Mouse (Mus musculus) heart, embryonic 13.5 days (tissue): ENCODE results near the gene Col13a1. TPM values are rescaled to one million over a fixed set of nuclear protein-coding genes. Genes with fewer than 3 reads are reported as not detected.

Experiments used
- ATAC-seq: fragments of 200-750 bp; cut with Nextera tagmentation; 2 replicates; pipeline ENCODE4 v1.8.0; 2017; ENCODE audit warnings: moderate TSS enrichment; ENCODE audit not compliant: insufficient number of reproducible peaks, low FRiP score, low TSS enrichment; ENCODE audit errors: extremely low read depth
- H3K27ac ChIP-seq: fragments of 300-500 bp; sonication (generic); replicated peaks from 2 replicates; pipeline ENCODE4 v1.5.1; 2015; ENCODE audit warnings: moderate library complexity, mild to moderate bottlenecking, inconsistent platforms
- H3K27me3 ChIP-seq: fragments of 300-500 bp; sonication (generic); replicated peaks from 2 replicates; pipeline ENCODE4 v1.6.1; 2015; ENCODE audit warnings: mild to moderate bottlenecking, inconsistent platforms
- H3K36me3 ChIP-seq: fragments of 300-500 bp; sonication (generic); 2 replicates; pipeline ENCODE4 v1.6.1; 2015; ENCODE audit warnings: mild to moderate bottlenecking, inconsistent platforms
- H3K4me1 ChIP-seq: fragments of 300-500 bp; sonication (generic); 2 replicates; pipeline ENCODE4 v1.6.1; 2015; ENCODE audit warnings: inconsistent platforms
- H3K4me2 ChIP-seq: fragments of 300-500 bp; sonication (generic); 2 replicates; pipeline ENCODE4 v1.6.1; 2015; ENCODE audit warnings: inconsistent platforms, mild to moderate bottlenecking, moderate library complexity
- H3K4me3 ChIP-seq: fragments of 300-500 bp; sonication (generic); 2 replicates; pipeline ENCODE4 v1.5.1; 2015; ENCODE audit warnings: moderate library complexity, mild to moderate bottlenecking, inconsistent platforms
- H3K9ac ChIP-seq: fragments of 300-500 bp; sonication (generic); 2 replicates; pipeline ENCODE4 v1.6.1; 2015; ENCODE audit warnings: inconsistent platforms, mild to moderate bottlenecking, moderate library complexity
- H3K9me3 ChIP-seq: fragments of 300-500 bp; sonication (generic); 2 replicates; pipeline ENCODE4 v1.6.1; 2016; ENCODE audit warnings: inconsistent platforms
- WGBS: fragments of 180-500 bp; shearing (Covaris S2); methylation state at CpG from one replicate; pipeline ENCODE4 v1.1.7; 2015; ENCODE audit warnings: mixed read lengths; 5-methylcytosine and 5-hydroxymethylcytosine counted together
- polyA plus RNA-seq: library from polyadenylated mRNA; unstranded; fragments of >200 nt; fragmentation: Nextera tagmentation; extraction: Ambion mirVana; gene quantifications from 2 replicates; pipeline ENCODE4 v1.2.1, GENCODE M21; 2015

The Col13a1 gene
- polyA plus RNA-seq, 1 experiment from 2014 or later = 12.5 TPM

GRCm38 (mm10) chr10:61898116-61898515 lies 80.8 kb downstream of the Col13a1 start:
- H3K9me3 ChIP-seq = no peaks in the 10 kb centered on the region
- WGBS = 32% methylated on average over 6 of the region's 6 CpGs
- peak overlapping the region; percentile 59 for H3K9ac ChIP-seq
- peak overlapping the region; percentile 69 for H3K27ac ChIP-seq
- H3K4me1 ChIP-seq = peaks cover 15% of the 10 kb centered on the region
- ATAC-seq = no peak
- no peaks in the 10 kb centered on the region for H3K27me3 ChIP-seq
- peak overlapping the region; percentile 31 for H3K4me3 ChIP-seq
- peak overlapping the region; percentile 58 for H3K4me2 ChIP-seq
- no peaks in the 10 kb centered on the region; the same call in 1 of the 2 replicates for H3K36me3 ChIP-seq

GRCm38 (mm10) chr10:61894564-61894963 lies 84.3 kb downstream of the Col13a1 start:
- Histone ChIP-seq H3K9me3 (no peaks in the 10 kb centered on the region), H3K36me3 (no peaks in the 10 kb centered on the region; the same call in 1 of the 2 replicates), H3K4me3 (no peak overlapping the region), H3K27ac (no peak overlapping the region), H3K9ac (no peak overlapping the region), H3K27me3 (no peaks in the 10 kb centered on the region), H3K4me2 (no peak overlapping the region), H3K4me1 (peaks cover 25% of the 10 kb centered on the region)
- no peak for ATAC-seq
- 83% methylated on average over 5 of the region's 5 CpGs for WGBS

- H3K4me1 ChIP-seq = peaks cover 20% of the 10 kb centered on the region
- no peaks in the 10 kb centered on the region for H3K27me3 ChIP-seq
- no peaks in the 10 kb centered on the region; the same call in 1 of the 2 replicates for H3K36me3 ChIP-seq
- H3K27ac ChIP-seq = 0 out of 2 replicates have a peak overlapping the region, but pooled peaks have one; percentile 29
- no peak for ATAC-seq
- no peaks in the 10 kb centered on the region for H3K9me3 ChIP-seq
- 38% methylated on average over 9 of the region's 9 CpGs for WGBS
- H3K4me2 ChIP-seq = no peak overlapping the region
- H3K4me3 ChIP-seq = no peak overlapping the region
- 0 out of 2 replicates have a peak overlapping the region, but pooled peaks have one; percentile 0 for H3K9ac ChIP-seq
These were observed 87.8 kb downstream of the Col13a1 start for GRCm38 (mm10) chr10:61891138-61891537.

GRCm38 (mm10) chr10:61890294-61890693 lies 88.6 kb downstream of the Col13a1 start:
- WGBS = 87% methylated on average over 10 of the region's 10 CpGs
- Histone ChIP-seq H3K27ac (no peak overlapping the region), H3K4me2 (no peak overlapping the region), H3K36me3 (no peaks in the 10 kb centered on the region; the same call in 1 of the 2 replicates), H3K4me1 (peaks cover 20% of the 10 kb centered on the region), H3K9me3 (no peaks in the 10 kb centered on the region), H3K9ac (no peak overlapping the region), H3K27me3 (no peaks in the 10 kb centered on the region), H3K4me3 (no peak overlapping the region)
- no peak for ATAC-seq

GRCm38 (mm10) chr10:61879427-61879826 lies 99.5 kb downstream of the Col13a1 start:
- no peak for ATAC-seq
- Histone ChIP-seq H3K4me3 (no peak overlapping the region), H3K27me3 (0 out of 2 replicates have a peak, but pooled peaks cover 6% of the 10 kb centered on the region), H3K9me3 (no peaks in the 10 kb centered on the region), H3K4me2 (no peak overlapping the region), H3K4me1 (peaks cover 34% of the 10 kb centered on the region), H3K9ac (peak overlapping the region; percentile 5), H3K36me3 (no peaks in the 10 kb centered on the region), H3K27ac (0 out of 2 replicates have a peak overlapping the region, but pooled peaks have one; percentile 21)
- WGBS = 31% methylated on average over 4 of the region's 4 CpGs

- Histone ChIP-seq H3K9ac (no peak overlapping the region), H3K27me3 (0 out of 2 replicates have a peak, but pooled peaks cover 6% of the 10 kb centered on the region), H3K4me1 (peaks cover 47% of the 10 kb centered on the region), H3K36me3 (no peaks in the 10 kb centered on the region), H3K4me2 (no peak overlapping the region; the same call in 1 of the 2 replicates), H3K4me3 (no peak overlapping the region), H3K9me3 (no peaks in the 10 kb centered on the region), H3K27ac (no peak overlapping the region)
- WGBS = 8% methylated on average over 6 of the region's 6 CpGs
- no peak for ATAC-seq
These were observed 101.1 kb downstream of the Col13a1 start for GRCm38 (mm10) chr10:61877787-61878186.

- Histone ChIP-seq H3K9me3 (no peaks in the 10 kb centered on the region), H3K27ac (no peak overlapping the region), H3K4me3 (no peak overlapping the region), H3K4me1 (peaks cover 18% of the 10 kb centered on the region), H3K27me3 (no peaks in the 10 kb centered on the region), H3K36me3 (peaks cover 9% of the 10 kb centered on the region), H3K4me2 (no peak overlapping the region), H3K9ac (no peak overlapping the region)
- no peak for ATAC-seq
- 91% methylated on average over 3 of the region's 3 CpGs for WGBS
These were observed 109.1 kb downstream of the Col13a1 start for GRCm38 (mm10) chr10:61869796-61870195.

GRCm38 (mm10) chr10:61866045-61866580 lies 112.8 kb downstream of the Col13a1 start:
- H3K4me3 ChIP-seq = no peak overlapping the region
- no peak for ATAC-seq
- 49% methylated on average over 11 of the region's 11 CpGs for WGBS
- peaks cover 20% of the 10 kb centered on the region for H3K9me3 ChIP-seq
- H3K4me2 ChIP-seq = no peak overlapping the region
- H3K27me3 ChIP-seq = no peaks in the 10 kb centered on the region
- H3K27ac ChIP-seq = no peak overlapping the region
- peaks cover 5% of the 10 kb centered on the region; the same call in 1 of the 2 replicates for H3K4me1 ChIP-seq
- peaks cover 43% of the 10 kb centered on the region for H3K36me3 ChIP-seq
- H3K9ac ChIP-seq = no peak overlapping the region

- Histone ChIP-seq H3K27me3 (no peaks in the 10 kb centered on the region), H3K9ac (no peak overlapping the region), H3K9me3 (peaks cover 20% of the 10 kb centered on the region), H3K27ac (no peak overlapping the region), H3K4me3 (no peak overlapping the region), H3K36me3 (peaks cover 45% of the 10 kb centered on the region), H3K4me2 (no peak overlapping the region), H3K4me1 (peaks cover 6% of the 10 kb centered on the region)
- 90% methylated on average over 2 of the region's 2 CpGs for WGBS
- ATAC-seq = no peak
These were observed 119.5 kb downstream of the Col13a1 start for GRCm38 (mm10) chr10:61859451-61859850.

- H3K36me3 ChIP-seq = peaks cover 11% of the 10 kb centered on the region
- H3K27me3 ChIP-seq = no peaks in the 10 kb centered on the region
- H3K27ac ChIP-seq = no peak overlapping the region
- no peak overlapping the region for H3K4me3 ChIP-seq
- no peak overlapping the region for H3K4me2 ChIP-seq
- H3K9ac ChIP-seq = no peak overlapping the region
- WGBS = 68% methylated on average over 8 of the region's 8 CpGs
- H3K4me1 ChIP-seq = peaks cover 28% of the 10 kb centered on the region
- no peaks in the 10 kb centered on the region for H3K9me3 ChIP-seq
- ATAC-seq = no peak
These were observed 123.7 kb downstream of the Col13a1 start for GRCm38 (mm10) chr10:61855139-61855675.

- Histone ChIP-seq H3K27me3 (no peaks in the 10 kb centered on the region), H3K27ac (0 out of 2 replicates have a peak overlapping the region, but pooled peaks have one; percentile 15), H3K9ac (no peak overlapping the region), H3K9me3 (no peaks in the 10 kb centered on the region), H3K4me3 (no peak overlapping the region), H3K4me2 (no peak overlapping the region), H3K36me3 (0 out of 2 replicates have a peak, but pooled peaks cover 8% of the 10 kb centered on the region), H3K4me1 (peaks cover 51% of the 10 kb centered on the region)
- ATAC-seq = no peak
- WGBS = 78% methylated on average over 8 of the region's 8 CpGs
These were observed 126.1 kb downstream of the Col13a1 start for GRCm38 (mm10) chr10:61852824-61853223.
